Mouse (Mus musculus) stomach, postnatal 0 days (tissue): ENCODE measurements around the gene Cask. TPM values are rescaled to one million over a fixed set of nuclear protein-coding genes. Genes with fewer than 3 reads are reported as not detected.

Source experiments
- ATAC-seq: fragments of 200-750 bp; cut with Nextera tagmentation; 2 replicates; pipeline ENCODE4 v1.8.0; 2017; ENCODE audit not compliant: low FRiP score, low TSS enrichment
- DNase-seq: peaks from one replicate; pipeline ENCODE4 v3.0.0-alpha.2; 2016; ENCODE audit warnings: low spot score
- H3K27ac ChIP-seq: fragments of 300-500 bp; sonication (generic); replicated peaks from 2 replicates; pipeline ENCODE4 v1.5.1; 2014; ENCODE audit warnings: mild to moderate bottlenecking, control low read depth
- H3K27me3 ChIP-seq: fragments of 300-500 bp; sonication (generic); 2 replicates; pipeline ENCODE4 v1.6.1; 2014; ENCODE audit warnings: low read length; ENCODE audit not compliant: control insufficient read depth, insufficient read depth
- H3K36me3 ChIP-seq: fragments of 300-500 bp; sonication (generic); 2 replicates; pipeline ENCODE4 v1.6.1; 2014; ENCODE audit warnings: low read length, mixed read lengths; ENCODE audit not compliant: control insufficient read depth, insufficient read depth
- H3K4me1 ChIP-seq: fragments of 300-500 bp; sonication (generic); replicated peaks from 2 replicates; pipeline ENCODE4 v1.6.1; 2014; ENCODE audit warnings: antibody characterized with exemption; ENCODE audit not compliant: control insufficient read depth, insufficient read depth
- H3K4me2 ChIP-seq: fragments of 300-500 bp; sonication (generic); replicated peaks from 2 replicates; pipeline ENCODE4 v1.6.1; 2014; ENCODE audit warnings: low read depth, mild to moderate bottlenecking, control low read depth, moderate library complexity
- H3K4me3 ChIP-seq: fragments of 300-500 bp; sonication (generic); 2 replicates; pipeline ENCODE4 v1.5.1; 2014; ENCODE audit warnings: low read depth, low read length, control low read depth
- H3K9ac ChIP-seq: fragments of 300-500 bp; sonication (generic); 2 replicates; pipeline ENCODE4 v1.6.1; 2014; ENCODE audit warnings: mild to moderate bottlenecking, low read length, control low read depth, mixed read lengths
- H3K9me3 ChIP-seq: fragments of 300-500 bp; sonication (generic); 2 replicates; pipeline ENCODE4 v1.6.1; 2016; ENCODE audit warnings: low read length; ENCODE audit not compliant: control insufficient read depth
- CTCF ChIP-seq: IDR thresholded peaks from 2 replicates; pipeline ENCODE4 v1.5.1; 2016; ENCODE audit warnings: antibody characterized with exemption, low read depth, mild to moderate bottlenecking, moderate library complexity
- EP300 ChIP-seq: optimal IDR thresholded peaks from 2 replicates; pipeline ENCODE3; 2016; ENCODE audit warnings: antibody characterized with exemption
- WGBS: fragments of 180-500 bp; shearing (Covaris S2); extraction: QIAGEN DNeasy Blood & Tissue Kit; methylation state at CpG from one replicate; pipeline ENCODE4 v1.1.7; 2014; 5-methylcytosine and 5-hydroxymethylcytosine counted together
- polyA plus RNA-seq: library from polyadenylated mRNA; unstranded; fragments of >200 nt; fragmentation: Nextera tagmentation; extraction: Ambion mirVana; gene quantifications from 2 replicates; pipeline ENCODE4 v1.2.1, GENCODE M21; 2015

Cask gene
- polyA plus RNA-seq, 1 experiment from 2014 or later, result 9.3 TPM

- 53% methylated on average over 1 of the region's 1 CpGs for WGBS
- H3K4me1 ChIP-seq, result no peaks in the 10 kb centered on the region
- H3K27ac ChIP-seq, result no peak overlapping the region
- H3K4me2 ChIP-seq, result no peak overlapping the region
- TF ChIP-seq EP300 (no peak), CTCF (no peak)
- no peak overlapping the region for H3K9ac ChIP-seq
- H3K9me3 ChIP-seq, result no peaks in the 10 kb centered on the region
- no peak overlapping the region for H3K4me3 ChIP-seq
- ATAC-seq, result no peak
- no peaks in the 10 kb centered on the region for H3K36me3 ChIP-seq
- no peaks in the 10 kb centered on the region for H3K27me3 ChIP-seq
- DNase-seq, result no peak
These were observed 251.2 kb downstream of the Cask start for GRCm38 (mm10) chrX:13599966-13600365.

- Histone ChIP-seq H3K27me3 (no peaks in the 10 kb centered on the region), H3K36me3 (no peaks in the 10 kb centered on the region), H3K4me2 (no peak overlapping the region), H3K4me3 (no peak overlapping the region), H3K9me3 (no peaks in the 10 kb centered on the region), H3K4me1 (no peaks in the 10 kb centered on the region), H3K9ac (no peak overlapping the region), H3K27ac (no peak overlapping the region)
- no peak for DNase-seq
- no peak for ATAC-seq
- TF ChIP-seq CTCF (no peak), EP300 (no peak)
- WGBS, result 78% methylated on average over 2 of the region's 2 CpGs
These were observed 251.8 kb downstream of the Cask start for GRCm38 (mm10) chrX:13599373-13599772.

- 73% methylated on average over 3 of the region's 3 CpGs for WGBS
- Histone ChIP-seq H3K4me2 (no peak overlapping the region), H3K4me1 (no peaks in the 10 kb centered on the region), H3K9ac (no peak overlapping the region), H3K4me3 (no peak overlapping the region), H3K36me3 (no peaks in the 10 kb centered on the region), H3K27ac (no peak overlapping the region), H3K9me3 (no peaks in the 10 kb centered on the region), H3K27me3 (no peaks in the 10 kb centered on the region)
- ATAC-seq (no peak), DNase-seq (no peak)
- TF ChIP-seq CTCF (no peak), EP300 (no peak)
These were observed 273.5 kb downstream of the Cask start for GRCm38 (mm10) chrX:13577647-13578046.

- Histone ChIP-seq H3K36me3 (no peaks in the 10 kb centered on the region), H3K27me3 (no peaks in the 10 kb centered on the region), H3K4me1 (no peaks in the 10 kb centered on the region), H3K4me3 (no peak overlapping the region), H3K9me3 (no peaks in the 10 kb centered on the region), H3K27ac (no peak overlapping the region), H3K4me2 (no peak overlapping the region), H3K9ac (no peak overlapping the region)
- DNase-seq, result no peak
- 50% methylated on average over 2 of the region's 2 CpGs for WGBS
- ATAC-seq, result no peak
- TF ChIP-seq EP300 (no peak), CTCF (no peak)
These were observed 274.6 kb downstream of the Cask start for GRCm38 (mm10) chrX:13576606-13577005.

- DNase-seq (no peak), ATAC-seq (no peak)
- Histone ChIP-seq H3K36me3 (no peaks in the 10 kb centered on the region), H3K4me3 (no peak overlapping the region), H3K27ac (no peak overlapping the region), H3K9me3 (no peaks in the 10 kb centered on the region), H3K4me1 (no peaks in the 10 kb centered on the region), H3K27me3 (no peaks in the 10 kb centered on the region), H3K9ac (no peak overlapping the region), H3K4me2 (no peak overlapping the region)
- 82% methylated on average over 3 of the region's 3 CpGs for WGBS
- no peak for TF ChIP-seq CTCF
- TF ChIP-seq EP300, result no peak
These were observed 276.3 kb downstream of the Cask start for GRCm38 (mm10) chrX:13574872-13575271.

- ATAC-seq (no peak), DNase-seq (no peak)
- Histone ChIP-seq H3K9me3 (no peaks in the 10 kb centered on the region), H3K4me1 (no peaks in the 10 kb centered on the region), H3K4me3 (no peak overlapping the region), H3K4me2 (no peak overlapping the region), H3K9ac (no peak overlapping the region), H3K36me3 (no peaks in the 10 kb centered on the region), H3K27me3 (no peaks in the 10 kb centered on the region), H3K27ac (no peak overlapping the region)
- TF ChIP-seq CTCF (no peak), EP300 (no peak)
- WGBS, result 45% methylated on average over 2 of the region's 2 CpGs
These were observed 276.9 kb downstream of the Cask start for GRCm38 (mm10) chrX:13574298-13574697.
